Mouse (Mus musculus) heart, embryonic 12.5 days (tissue): Measurements from ENCODE around the gene Gm13090. TPM values are rescaled to one million over a fixed set of nuclear protein-coding genes. Genes with fewer than 3 reads are reported as not detected.

Experiments
- ATAC-seq: fragments of 200-750 bp; cut with Nextera tagmentation; 2 replicates; pipeline ENCODE4 v1.8.0; 2017; ENCODE audit warnings: moderate TSS enrichment, moderate library complexity; ENCODE audit not compliant: insufficient number of reproducible peaks, low FRiP score
- H3K27ac ChIP-seq: fragments of 300-500 bp; sonication (generic); 2 replicates; pipeline ENCODE4 v1.5.1; 2016; ENCODE audit warnings: mild to moderate bottlenecking, moderate library complexity; ENCODE audit not compliant: poor library complexity, severe bottlenecking
- H3K27me3 ChIP-seq: fragments of 300-500 bp; sonication (generic); replicated peaks from 2 replicates; pipeline ENCODE4 v1.6.1; 2016; ENCODE audit warnings: mild to moderate bottlenecking, moderate library complexity
- H3K36me3 ChIP-seq: fragments of 300-500 bp; sonication (generic); 2 replicates; pipeline ENCODE4 v1.6.1; 2016; ENCODE audit warnings: mild to moderate bottlenecking, moderate library complexity
- H3K4me1 ChIP-seq: fragments of 300-500 bp; sonication (generic); replicated peaks from 2 replicates; pipeline ENCODE4 v1.6.1; 2016; ENCODE audit warnings: mild to moderate bottlenecking
- H3K4me2 ChIP-seq: fragments of 300-500 bp; sonication (generic); 2 replicates; pipeline ENCODE4 v1.6.1; 2016; ENCODE audit warnings: mild to moderate bottlenecking, moderate library complexity
- H3K4me3 ChIP-seq: fragments of 300-500 bp; sonication (generic); 2 replicates; pipeline ENCODE4 v1.5.1; 2016; ENCODE audit warnings: mild to moderate bottlenecking
- H3K9ac ChIP-seq: fragments of 300-500 bp; sonication (generic); 2 replicates; pipeline ENCODE4 v1.6.1; 2016; ENCODE audit warnings: mild to moderate bottlenecking, moderate library complexity
- H3K9me3 ChIP-seq: fragments of 300-500 bp; sonication (generic); replicated peaks from 2 replicates; pipeline ENCODE4 v1.6.1; 2016; ENCODE audit warnings: mild to moderate bottlenecking, moderate library complexity
- WGBS: fragments of 180-500 bp; shearing (Covaris S2); methylation state at CpG from one replicate; pipeline ENCODE4 v1.1.7; 2016; 5-methylcytosine and 5-hydroxymethylcytosine counted together
- polyA plus RNA-seq: library from polyadenylated mRNA; unstranded; fragments of >200 nt; fragmentation: Nextera tagmentation; extraction: Ambion mirVana; gene quantifications from 2 replicates; pipeline ENCODE4 v1.2.1, GENCODE M21; 2016

Gene Gm13090
- polyA plus RNA-seq, 1 experiment from 2014 or later, result not detected

- Histone ChIP-seq H3K36me3 (no peaks in the 10 kb centered on the region), H3K9me3 (no peaks in the 10 kb centered on the region), H3K4me1 (peaks cover 20% of the 10 kb centered on the region), H3K27me3 (no peaks in the 10 kb centered on the region; the same call in 1 of the 2 replicates), H3K27ac (no peak overlapping the region), H3K4me3 (no peak overlapping the region), H3K4me2 (no peak overlapping the region), H3K9ac (no peak overlapping the region)
- 76% methylated on average over 3 of the region's 3 CpGs for WGBS
- no peak for ATAC-seq
These were observed 29.5 kb downstream of the Gm13090 start for GRCm38 (mm10) chr4:151118883-151119282.

- Histone ChIP-seq H3K4me1 (peaks cover 47% of the 10 kb centered on the region), H3K27me3 (0 out of 2 replicates have a peak, but pooled peaks cover 21% of the 10 kb centered on the region), H3K9me3 (no peaks in the 10 kb centered on the region), H3K9ac (peak overlapping the region; percentile 84), H3K4me2 (peak overlapping the region; percentile 90), H3K36me3 (no peaks in the 10 kb centered on the region), H3K27ac (peak overlapping the region; percentile 82), H3K4me3 (peak overlapping the region; percentile 66)
- 10% methylated on average over 10 of the region's 10 CpGs for WGBS
- ATAC-seq, result peak; percentile 49; the same call in 1 of the 2 replicates
These were observed 38.5 kb downstream of the Gm13090 start for GRCm38 (mm10) chr4:151127636-151128548.

- Histone ChIP-seq H3K27me3 (peaks cover 27% of the 10 kb centered on the region; the same call in 1 of the 2 replicates), H3K4me1 (peaks cover 51% of the 10 kb centered on the region), H3K36me3 (no peaks in the 10 kb centered on the region), H3K9me3 (no peaks in the 10 kb centered on the region), H3K27ac (peak overlapping the region; percentile 82), H3K4me2 (peak overlapping the region; percentile 90), H3K9ac (peak overlapping the region; percentile 84), H3K4me3 (peak overlapping the region; percentile 66)
- ATAC-seq, result peak; percentile 65
- WGBS, result under 1% methylated on average over 69 of the region's 69 CpGs
These were observed 39.5 kb downstream of the Gm13090 start for GRCm38 (mm10) chr4:151128641-151129541.

GRCm38 (mm10) chr4:151129725-151130557 is 40.6 kb downstream of the Gm13090 start:
- peak overlapping the region; percentile 90 for H3K4me2 ChIP-seq
- no peak for ATAC-seq
- no peak overlapping the region for H3K27ac ChIP-seq
- peaks cover 30% of the 10 kb centered on the region for H3K27me3 ChIP-seq
- peak overlapping the region; percentile 66 for H3K4me3 ChIP-seq
- peak overlapping the region; percentile 84 for H3K9ac ChIP-seq
- 63% methylated on average over 16 of the region's 16 CpGs for WGBS
- H3K36me3 ChIP-seq, result no peaks in the 10 kb centered on the region
- no peaks in the 10 kb centered on the region for H3K9me3 ChIP-seq
- peaks cover 47% of the 10 kb centered on the region for H3K4me1 ChIP-seq

- no peaks in the 10 kb centered on the region for H3K9me3 ChIP-seq
- H3K27ac ChIP-seq, result no peak overlapping the region
- ATAC-seq, result no peak
- peaks cover 40% of the 10 kb centered on the region for H3K4me1 ChIP-seq
- no peak overlapping the region for H3K4me3 ChIP-seq
- H3K27me3 ChIP-seq, result peaks cover 30% of the 10 kb centered on the region
- 53% methylated on average over 9 of the region's 9 CpGs for WGBS
- H3K36me3 ChIP-seq, result no peaks in the 10 kb centered on the region
- no peak overlapping the region for H3K4me2 ChIP-seq
- no peak overlapping the region for H3K9ac ChIP-seq
These were observed 41.6 kb downstream of the Gm13090 start for GRCm38 (mm10) chr4:151130756-151131490.

- H3K4me1 ChIP-seq, result peaks cover 36% of the 10 kb centered on the region
- H3K27me3 ChIP-seq, result peaks cover 30% of the 10 kb centered on the region
- H3K9me3 ChIP-seq, result no peaks in the 10 kb centered on the region
- no peaks in the 10 kb centered on the region for H3K36me3 ChIP-seq
- ATAC-seq, result no peak
- H3K4me3 ChIP-seq, result no peak overlapping the region
- no peak overlapping the region for H3K27ac ChIP-seq
- WGBS, result 63% methylated on average over 9 of the region's 9 CpGs
- no peak overlapping the region for H3K9ac ChIP-seq
- no peak overlapping the region for H3K4me2 ChIP-seq
These were observed 43.1 kb downstream of the Gm13090 start for GRCm38 (mm10) chr4:151132493-151132892.

- ATAC-seq, result peak; percentile 20; the same call in 1 of the 2 replicates
- 47% methylated on average over 4 of the region's 4 CpGs for WGBS
- H3K4me2 ChIP-seq, result no peak overlapping the region
- H3K27ac ChIP-seq, result no peak overlapping the region
- no peak overlapping the region for H3K9ac ChIP-seq
- H3K36me3 ChIP-seq, result no peaks in the 10 kb centered on the region
- H3K27me3 ChIP-seq, result peaks cover 30% of the 10 kb centered on the region
- no peak overlapping the region for H3K4me3 ChIP-seq
- peaks cover 44% of the 10 kb centered on the region for H3K4me1 ChIP-seq
- no peaks in the 10 kb centered on the region for H3K9me3 ChIP-seq
These were observed 44.4 kb downstream of the Gm13090 start for GRCm38 (mm10) chr4:151133760-151134159.

- H3K9ac ChIP-seq, result no peak overlapping the region
- H3K4me3 ChIP-seq, result no peak overlapping the region
- H3K36me3 ChIP-seq, result no peaks in the 10 kb centered on the region
- ATAC-seq, result no peak
- H3K4me1 ChIP-seq, result peaks cover 56% of the 10 kb centered on the region
- no peaks in the 10 kb centered on the region for H3K9me3 ChIP-seq
- H3K27me3 ChIP-seq, result peaks cover 35% of the 10 kb centered on the region
- H3K27ac ChIP-seq, result no peak overlapping the region
- H3K4me2 ChIP-seq, result no peak overlapping the region
- 82% methylated on average over 8 of the region's 8 CpGs for WGBS
These were observed 46.1 kb downstream of the Gm13090 start for GRCm38 (mm10) chr4:151135491-151135890.

GRCm38 (mm10) chr4:151137701-151138100 is 48.3 kb downstream of the Gm13090 start:
- H3K27ac ChIP-seq, result 0 out of 2 replicates have a peak overlapping the region, but pooled peaks have one; percentile 6
- H3K4me1 ChIP-seq, result peaks cover 55% of the 10 kb centered on the region
- peaks cover 23% of the 10 kb centered on the region for H3K27me3 ChIP-seq
- H3K4me3 ChIP-seq, result no peak overlapping the region
- H3K9ac ChIP-seq, result no peak overlapping the region
- 55% methylated on average over 5 of the region's 5 CpGs for WGBS
- no peaks in the 10 kb centered on the region for H3K36me3 ChIP-seq
- ATAC-seq, result no peak
- 0 out of 2 replicates have a peak overlapping the region, but pooled peaks have one; percentile 4 for H3K4me2 ChIP-seq
- no peaks in the 10 kb centered on the region for H3K9me3 ChIP-seq

- Histone ChIP-seq H3K4me1 (peaks cover 53% of the 10 kb centered on the region), H3K27me3 (peaks cover 19% of the 10 kb centered on the region), H3K9ac (no peak overlapping the region), H3K4me3 (no peak overlapping the region), H3K9me3 (no peaks in the 10 kb centered on the region), H3K4me2 (peak overlapping the region; percentile 4; the same call in 1 of the 2 replicates), H3K36me3 (no peaks in the 10 kb centered on the region), H3K27ac (peak overlapping the region; percentile 10; the same call in 1 of the 2 replicates)
- WGBS, result 14% methylated on average over 10 of the region's 10 CpGs
- ATAC-seq, result no peak
These were observed 48.8 kb downstream of the Gm13090 start for GRCm38 (mm10) chr4:151138135-151138534.
